Mouse (Mus musculus): ENCODE results near the gene Nrn1. TPM values are rescaled to one million over a fixed set of nuclear protein-coding genes. Genes with fewer than 3 reads are reported as not detected.

Gene Nrn1
- polyA plus RNA-seq, 1 experiment from 2014 or later = 64.6 TPM

GRCm38 (mm10) chr13:36716708-36717107 is 18.2 kb downstream of the Nrn1 start:
- Histone ChIP-seq H3K27me3 (ENCODE audit: control insufficient read depth, insufficient read depth, low read length) (peaks cover 10% of the 10 kb centered on the region; the same call in 1 of the 2 replicates), H3K4me1 (replicated peaks; ENCODE audit: control insufficient read depth, insufficient read depth, low read length) (no peaks in the 10 kb centered on the region), H3K27ac (no peak overlapping the region), H3K36me3 (replicated peaks; ENCODE audit: control insufficient read depth, insufficient read depth) (no peaks in the 10 kb centered on the region), H3K9me3 (ENCODE audit: control insufficient read depth, low read length) (no peaks in the 10 kb centered on the region), H3K4me2 (replicated peaks) (no peak overlapping the region), H3K4me3 (replicated peaks; ENCODE audit: low read length) (no peak overlapping the region), H3K9ac (no peak overlapping the region)
- ATAC-seq (ENCODE audit: low FRiP score) (peak; percentile 71; the same call in 1 of the 2 replicates), DNase-seq (ENCODE audit: low spot score) (peak; percentile 40)
- 50% methylated on average over 2 of the region's 2 CpGs for WGBS

- no peaks in the 10 kb centered on the region for H3K27me3 ChIP-seq (ENCODE audit: control insufficient read depth, insufficient read depth, low read length)
- no peak overlapping the region for H3K4me3 ChIP-seq (replicated peaks; ENCODE audit: low read length)
- no peak overlapping the region for H3K4me2 ChIP-seq (replicated peaks)
- ATAC-seq (ENCODE audit: low FRiP score) = no peak
- no peak for DNase-seq (ENCODE audit: low spot score)
- H3K27ac ChIP-seq = no peak overlapping the region
- H3K9me3 ChIP-seq (ENCODE audit: control insufficient read depth, low read length) = no peaks in the 10 kb centered on the region
- no peak overlapping the region for H3K9ac ChIP-seq
- WGBS = 72% methylated on average over 2 of the region's 2 CpGs
- H3K36me3 ChIP-seq (replicated peaks; ENCODE audit: control insufficient read depth, insufficient read depth) = no peaks in the 10 kb centered on the region
- H3K4me1 ChIP-seq (replicated peaks; ENCODE audit: control insufficient read depth, insufficient read depth, low read length) = no peaks in the 10 kb centered on the region
Observed at GRCm38 (mm10) chr13:36714101-36714500, 20.8 kb downstream of the Nrn1 start.

GRCm38 (mm10) chr13:36707088-36707690 is 27.7 kb downstream of the Nrn1 start:
- Histone ChIP-seq H3K27ac (no peak overlapping the region), H3K36me3 (replicated peaks; ENCODE audit: control insufficient read depth, insufficient read depth) (no peaks in the 10 kb centered on the region), H3K4me2 (replicated peaks) (no peak overlapping the region), H3K27me3 (ENCODE audit: control insufficient read depth, insufficient read depth, low read length) (no peaks in the 10 kb centered on the region), H3K9ac (no peak overlapping the region), H3K4me1 (replicated peaks; ENCODE audit: control insufficient read depth, insufficient read depth, low read length) (no peaks in the 10 kb centered on the region), H3K9me3 (ENCODE audit: control insufficient read depth, low read length) (no peaks in the 10 kb centered on the region), H3K4me3 (replicated peaks; ENCODE audit: low read length) (no peak overlapping the region)
- WGBS = 26% methylated on average over 3 of the region's 3 CpGs
- ATAC-seq (ENCODE audit: low FRiP score) = no peak
- DNase-seq (ENCODE audit: low spot score) = no peak

DNA sequence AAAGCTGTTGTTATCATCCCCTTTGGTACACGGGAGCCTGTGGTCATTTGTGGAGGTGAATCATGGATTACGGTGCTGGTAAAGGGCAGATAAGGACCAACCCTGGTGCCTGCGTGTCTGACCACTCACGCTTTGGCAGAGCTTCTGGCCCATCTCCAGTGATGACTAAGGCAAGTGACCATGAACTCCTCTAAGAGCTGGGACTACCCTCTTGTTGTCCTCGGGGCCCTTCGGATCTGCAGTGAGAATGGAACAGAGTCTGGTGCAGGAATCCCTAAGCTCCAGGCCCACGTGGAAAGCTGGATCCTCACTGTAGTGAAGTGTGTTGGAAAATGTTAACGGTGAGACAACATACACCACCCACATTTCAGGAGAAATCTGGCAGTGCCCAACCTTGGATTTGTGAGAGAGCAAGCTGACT is 38.6 kb downstream of the Nrn1 start:
- H3K36me3 ChIP-seq (replicated peaks; ENCODE audit: control insufficient read depth, insufficient read depth) = no peaks in the 10 kb centered on the region
- ATAC-seq (ENCODE audit: low FRiP score) (no peak), DNase-seq (ENCODE audit: low spot score) (no peak)
- no peaks in the 10 kb centered on the region for H3K4me1 ChIP-seq (replicated peaks; ENCODE audit: control insufficient read depth, insufficient read depth, low read length)
- H3K9me3 ChIP-seq (ENCODE audit: control insufficient read depth, low read length) = no peaks in the 10 kb centered on the region
- H3K27me3 ChIP-seq (ENCODE audit: control insufficient read depth, insufficient read depth, low read length) = no peaks in the 10 kb centered on the region
- H3K27ac ChIP-seq = no peak overlapping the region
- no peak overlapping the region for H3K4me2 ChIP-seq (replicated peaks)
- no peak overlapping the region for H3K4me3 ChIP-seq (replicated peaks; ENCODE audit: low read length)
- H3K9ac ChIP-seq = no peak overlapping the region
- WGBS = 92% methylated on average over 8 of the region's 8 CpGs

- Histone ChIP-seq H3K4me2 (replicated peaks) (no peak overlapping the region), H3K27me3 (ENCODE audit: control insufficient read depth, insufficient read depth, low read length) (no peaks in the 10 kb centered on the region), H3K27ac (no peak overlapping the region), H3K36me3 (replicated peaks; ENCODE audit: control insufficient read depth, insufficient read depth) (no peaks in the 10 kb centered on the region), H3K4me1 (replicated peaks; ENCODE audit: control insufficient read depth, insufficient read depth, low read length) (no peaks in the 10 kb centered on the region), H3K9ac (no peak overlapping the region), H3K9me3 (ENCODE audit: control insufficient read depth, low read length) (no peaks in the 10 kb centered on the region), H3K4me3 (replicated peaks; ENCODE audit: low read length) (no peak overlapping the region)
- ATAC-seq (ENCODE audit: low FRiP score) (no peak), DNase-seq (ENCODE audit: low spot score) (no peak)
- 76% methylated on average over 7 of the region's 7 CpGs for WGBS
Observed at GRCm38 (mm10) chr13:36695516-36696201, 39.3 kb downstream of the Nrn1 start.

- 86% methylated on average over 4 of the region's 4 CpGs for WGBS
- Histone ChIP-seq H3K27ac (no peak overlapping the region), H3K4me2 (replicated peaks) (no peak overlapping the region), H3K9me3 (ENCODE audit: control insufficient read depth, low read length) (no peaks in the 10 kb centered on the region), H3K9ac (no peak overlapping the region), H3K36me3 (replicated peaks; ENCODE audit: control insufficient read depth, insufficient read depth) (no peaks in the 10 kb centered on the region), H3K4me3 (replicated peaks; ENCODE audit: low read length) (no peak overlapping the region), H3K4me1 (replicated peaks; ENCODE audit: control insufficient read depth, insufficient read depth, low read length) (no peaks in the 10 kb centered on the region), H3K27me3 (ENCODE audit: control insufficient read depth, insufficient read depth, low read length) (no peaks in the 10 kb centered on the region)
- ATAC-seq (ENCODE audit: low FRiP score) (no peak), DNase-seq (ENCODE audit: low spot score) (no peak)
Observed at GRCm38 (mm10) chr13:36683581-36683980, 51.4 kb downstream of the Nrn1 start.

- Histone ChIP-seq H3K27me3 (ENCODE audit: control insufficient read depth, insufficient read depth, low read length) (no peaks in the 10 kb centered on the region), H3K4me3 (replicated peaks; ENCODE audit: low read length) (no peak overlapping the region), H3K27ac (no peak overlapping the region), H3K4me1 (replicated peaks; ENCODE audit: control insufficient read depth, insufficient read depth, low read length) (no peaks in the 10 kb centered on the region), H3K4me2 (replicated peaks) (no peak overlapping the region), H3K36me3 (replicated peaks; ENCODE audit: control insufficient read depth, insufficient read depth) (no peaks in the 10 kb centered on the region), H3K9ac (no peak overlapping the region), H3K9me3 (ENCODE audit: control insufficient read depth, low read length) (no peaks in the 10 kb centered on the region)
- 90% methylated on average over 8 of the region's 8 CpGs for WGBS
- ATAC-seq (ENCODE audit: low FRiP score) = no peak
- no peak for DNase-seq (ENCODE audit: low spot score)
Observed at GRCm38 (mm10) chr13:36680690-36681355, 54.1 kb downstream of the Nrn1 start.

DNA sequence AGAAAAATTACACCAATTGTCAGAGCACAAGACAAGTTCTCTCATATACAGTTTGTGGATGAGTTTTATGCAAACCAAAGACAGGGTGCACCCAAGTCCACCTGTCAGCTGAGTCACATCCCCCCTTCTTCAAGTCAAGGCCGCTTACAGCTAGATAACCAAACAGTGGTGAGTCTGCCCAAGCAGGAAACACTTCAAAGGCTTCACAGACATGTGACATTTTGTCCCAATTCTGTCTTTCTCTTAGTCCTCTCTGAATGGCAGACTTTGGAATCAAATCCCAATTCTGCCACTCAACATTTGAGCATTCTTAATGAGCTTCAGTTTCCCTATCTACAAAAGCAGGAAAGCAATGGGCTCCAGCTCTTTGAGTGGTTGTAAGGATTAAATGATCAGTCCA is 55.6 kb downstream of the Nrn1 start:
- H3K9ac ChIP-seq = no peak overlapping the region
- H3K4me3 ChIP-seq (replicated peaks; ENCODE audit: low read length) = no peak overlapping the region
- H3K27me3 ChIP-seq (ENCODE audit: control insufficient read depth, insufficient read depth, low read length) = no peaks in the 10 kb centered on the region
- no peak for ATAC-seq (ENCODE audit: low FRiP score)
- H3K36me3 ChIP-seq (replicated peaks; ENCODE audit: control insufficient read depth, insufficient read depth) = no peaks in the 10 kb centered on the region
- H3K9me3 ChIP-seq (ENCODE audit: control insufficient read depth, low read length) = no peaks in the 10 kb centered on the region
- WGBS = 84% methylated on average over 1 of the region's 1 CpGs
- no peak overlapping the region for H3K27ac ChIP-seq
- no peak overlapping the region for H3K4me2 ChIP-seq (replicated peaks)
- no peaks in the 10 kb centered on the region for H3K4me1 ChIP-seq (replicated peaks; ENCODE audit: control insufficient read depth, insufficient read depth, low read length)
- no peak for DNase-seq (ENCODE audit: low spot score)
